Mouse (Mus musculus): ENCODE results near the gene Ccdc157. TPM values are rescaled to one million over a fixed set of nuclear protein-coding genes. Genes with fewer than 3 reads are reported as not detected.
A peak's percentile ranks its signal among the peaks of the same experiment; 100 is the strongest.

Gene Ccdc157
- 19.0 and 19.1 TPM in 2 replicates for polyA plus RNA-seq (2012; rRNA removed)

- TF ChIP-seq CTCF (IDR thresholded peaks at IDR 0.05; ENCODE audit: extremely low read depth, insufficient read depth, low read length) (no peak), POLR2A (IDR thresholded peaks at IDR 0.05; ENCODE audit: extremely low read depth, insufficient read depth, low read length) (peak; percentile 86)
- Histone ChIP-seq H3K4me3 (ENCODE audit: insufficient read depth, low read length) (peak within 1 kb of the TSS; percentile 71), H3K4me1 (ENCODE audit: control insufficient read depth, insufficient read depth, low read length) (peaks cover 15% of the 10 kb centered on the region)
Observed at GRCm38 (mm10) chr11:4159808-4160708, at the start of gene Ccdc157, which contains the start of gene Sf3a1. Gene Ccdc157, minus strand, starts transcription at chr11:4160293. Gene Sf3a1, plus strand, starts transcription at chr11:4160350.

DNA sequence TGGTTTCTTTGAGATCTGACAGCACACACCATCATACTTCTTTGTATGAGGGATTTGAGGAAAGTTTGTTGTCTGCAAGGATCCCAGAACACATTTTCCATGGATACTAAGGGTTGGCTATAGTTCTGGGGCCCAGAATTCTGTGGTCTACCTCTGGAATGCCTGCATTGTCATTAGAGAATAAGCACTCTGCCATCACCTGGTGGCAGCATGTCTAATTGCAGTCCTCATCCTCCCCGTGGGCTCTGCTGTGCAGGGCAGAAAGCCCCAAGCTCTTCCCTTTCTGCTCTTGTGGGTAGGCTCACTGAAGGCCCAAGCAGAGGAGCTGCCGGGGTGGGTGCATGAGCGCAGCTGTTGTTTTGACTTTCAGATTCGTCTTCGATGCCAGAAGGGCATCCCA, 49.5 kb upstream of the Ccdc157 start:
- Histone ChIP-seq H3K4me3 (ENCODE audit: insufficient read depth, low read length) (no peak overlapping the region), H3K4me1 (ENCODE audit: control insufficient read depth, insufficient read depth, low read length) (peaks cover 2% of the 10 kb centered on the region; the same call in 1 of the 2 replicates), H3K27ac (ENCODE audit: insufficient read depth, low read length) (no peak overlapping the region)
- TF ChIP-seq CTCF (IDR thresholded peaks at IDR 0.05; ENCODE audit: extremely low read depth, insufficient read depth, low read length), result no peak
- TF ChIP-seq POLR2A (IDR thresholded peaks at IDR 0.05; ENCODE audit: extremely low read depth, insufficient read depth, low read length), result no peak

More at GRCm38 (mm10) chr11:4159808-4160708, at the start of gene Ccdc157, which contains the start of gene Sf3a1:
- H3K27ac ChIP-seq (ENCODE audit: insufficient read depth, low read length), result peak within 1 kb of the TSS; percentile 93

DNA sequence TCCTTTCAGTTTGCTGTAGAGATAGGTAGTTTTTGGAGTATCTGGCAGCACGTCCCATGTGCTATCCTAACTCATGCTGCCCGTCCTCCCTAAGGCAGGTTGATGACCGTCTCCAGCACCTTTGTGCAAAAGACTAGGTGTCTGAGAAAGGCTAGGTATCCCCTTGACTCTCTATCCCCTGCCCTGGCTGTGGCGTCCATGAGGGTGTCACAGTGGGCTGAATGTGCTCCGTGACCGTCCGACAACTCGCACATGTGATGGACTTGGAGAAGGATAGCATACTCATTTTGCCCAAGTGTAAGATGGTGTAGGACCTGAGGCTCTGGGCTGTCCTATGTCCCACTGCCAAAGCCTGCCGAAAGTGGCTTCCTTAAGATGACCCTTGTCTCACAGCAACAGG, 47.6 kb upstream of the Ccdc157 start:
- TF ChIP-seq POLR2A (IDR thresholded peaks at IDR 0.05; ENCODE audit: extremely low read depth, insufficient read depth, low read length) (no peak), CTCF (IDR thresholded peaks at IDR 0.05; ENCODE audit: extremely low read depth, insufficient read depth, low read length) (no peak)
- no peak overlapping the region for H3K27ac ChIP-seq (ENCODE audit: insufficient read depth, low read length)
- H3K4me1 ChIP-seq (ENCODE audit: control insufficient read depth, insufficient read depth, low read length), result peaks cover 2% of the 10 kb centered on the region; the same call in 1 of the 2 replicates
- no peak overlapping the region for H3K4me3 ChIP-seq (ENCODE audit: insufficient read depth, low read length)

DNA sequence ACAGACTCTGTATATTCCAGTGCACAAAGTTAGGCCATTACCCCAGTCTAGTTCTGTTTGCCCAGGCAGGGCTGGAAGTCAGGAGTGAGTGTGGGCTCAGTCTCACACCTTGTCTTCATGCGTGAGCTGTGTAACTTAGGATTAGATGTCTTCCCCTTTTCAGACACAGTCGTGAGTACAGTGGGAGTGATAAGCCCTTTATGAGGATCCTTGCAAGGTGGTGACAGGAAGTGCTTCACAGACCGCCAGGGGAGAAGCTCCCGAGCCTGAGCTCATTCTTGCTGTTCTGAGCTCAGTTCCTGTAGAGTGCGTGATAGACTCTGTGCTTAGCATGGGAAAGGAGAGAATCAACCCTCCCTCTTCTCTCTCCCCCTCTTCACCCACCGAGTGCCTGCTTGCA, 46.5 kb upstream of the Ccdc157 start:
- no peak overlapping the region for H3K4me3 ChIP-seq (ENCODE audit: insufficient read depth, low read length)
- TF ChIP-seq CTCF (IDR thresholded peaks at IDR 0.05; ENCODE audit: extremely low read depth, insufficient read depth, low read length) (no peak), POLR2A (IDR thresholded peaks at IDR 0.05; ENCODE audit: extremely low read depth, insufficient read depth, low read length) (no peak)
- peaks cover 2% of the 10 kb centered on the region; the same call in 1 of the 2 replicates for H3K4me1 ChIP-seq (ENCODE audit: control insufficient read depth, insufficient read depth, low read length)
- H3K27ac ChIP-seq (ENCODE audit: insufficient read depth, low read length), result no peak overlapping the region

GRCm38 (mm10) chr11:4205951-4206350, 45.9 kb upstream of the Ccdc157 start:
- peaks cover 2% of the 10 kb centered on the region; the same call in 1 of the 2 replicates for H3K4me1 ChIP-seq (ENCODE audit: control insufficient read depth, insufficient read depth, low read length)
- no peak overlapping the region for H3K27ac ChIP-seq (ENCODE audit: insufficient read depth, low read length)
- no peak for TF ChIP-seq POLR2A (IDR thresholded peaks at IDR 0.05; ENCODE audit: extremely low read depth, insufficient read depth, low read length)
- TF ChIP-seq CTCF (IDR thresholded peaks at IDR 0.05; ENCODE audit: extremely low read depth, insufficient read depth, low read length), result no peak
- no peak overlapping the region for H3K4me3 ChIP-seq (ENCODE audit: insufficient read depth, low read length)

DNA sequence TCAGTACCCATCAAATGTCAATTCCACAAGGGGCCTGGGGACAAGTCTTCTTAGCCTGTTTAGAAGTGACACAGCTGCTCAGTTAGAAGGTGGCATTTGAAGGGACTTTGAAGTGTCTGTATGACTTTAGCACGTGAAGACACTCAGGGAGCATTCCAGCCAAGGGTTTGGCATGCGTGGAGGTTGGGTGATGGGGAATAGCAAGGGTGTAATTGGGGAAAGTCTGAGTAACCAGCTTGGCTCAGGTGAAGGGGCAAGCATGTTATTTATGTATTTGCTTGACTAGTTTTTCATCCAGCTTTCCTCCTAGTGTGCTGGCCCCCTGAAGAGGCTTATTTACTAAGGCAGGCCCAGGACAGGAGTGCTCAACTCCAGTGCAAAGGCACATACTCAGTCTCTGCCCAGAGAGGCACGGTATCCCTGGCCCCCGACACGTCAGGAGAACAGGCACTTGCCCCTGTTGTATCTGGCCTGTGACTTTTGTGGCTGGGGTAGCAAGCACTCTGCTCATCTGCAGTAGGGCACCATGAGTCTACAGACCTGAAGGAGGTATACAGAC, 45.1 kb upstream of the Ccdc157 start:
- Histone ChIP-seq H3K4me1 (ENCODE audit: control insufficient read depth, insufficient read depth, low read length) (peaks cover 2% of the 10 kb centered on the region; the same call in 1 of the 2 replicates), H3K27ac (ENCODE audit: insufficient read depth, low read length) (no peak overlapping the region), H3K4me3 (ENCODE audit: insufficient read depth, low read length) (no peak overlapping the region)
- TF ChIP-seq POLR2A (IDR thresholded peaks at IDR 0.05; ENCODE audit: extremely low read depth, insufficient read depth, low read length) (no peak), CTCF (IDR thresholded peaks at IDR 0.05; ENCODE audit: extremely low read depth, insufficient read depth, low read length) (no peak)

- no peak for TF ChIP-seq CTCF (IDR thresholded peaks at IDR 0.05; ENCODE audit: extremely low read depth, insufficient read depth, low read length)
- no peak for TF ChIP-seq POLR2A (IDR thresholded peaks at IDR 0.05; ENCODE audit: extremely low read depth, insufficient read depth, low read length)
- H3K27ac ChIP-seq (ENCODE audit: insufficient read depth, low read length), result peak overlapping the region; percentile 63
- H3K4me3 ChIP-seq (ENCODE audit: insufficient read depth, low read length), result no peak overlapping the region
- peaks cover 2% of the 10 kb centered on the region; the same call in 1 of the 2 replicates for H3K4me1 ChIP-seq (ENCODE audit: control insufficient read depth, insufficient read depth, low read length)
Observed at GRCm38 (mm10) chr11:4203705-4204074, 43.6 kb upstream of the Ccdc157 start.

DNA sequence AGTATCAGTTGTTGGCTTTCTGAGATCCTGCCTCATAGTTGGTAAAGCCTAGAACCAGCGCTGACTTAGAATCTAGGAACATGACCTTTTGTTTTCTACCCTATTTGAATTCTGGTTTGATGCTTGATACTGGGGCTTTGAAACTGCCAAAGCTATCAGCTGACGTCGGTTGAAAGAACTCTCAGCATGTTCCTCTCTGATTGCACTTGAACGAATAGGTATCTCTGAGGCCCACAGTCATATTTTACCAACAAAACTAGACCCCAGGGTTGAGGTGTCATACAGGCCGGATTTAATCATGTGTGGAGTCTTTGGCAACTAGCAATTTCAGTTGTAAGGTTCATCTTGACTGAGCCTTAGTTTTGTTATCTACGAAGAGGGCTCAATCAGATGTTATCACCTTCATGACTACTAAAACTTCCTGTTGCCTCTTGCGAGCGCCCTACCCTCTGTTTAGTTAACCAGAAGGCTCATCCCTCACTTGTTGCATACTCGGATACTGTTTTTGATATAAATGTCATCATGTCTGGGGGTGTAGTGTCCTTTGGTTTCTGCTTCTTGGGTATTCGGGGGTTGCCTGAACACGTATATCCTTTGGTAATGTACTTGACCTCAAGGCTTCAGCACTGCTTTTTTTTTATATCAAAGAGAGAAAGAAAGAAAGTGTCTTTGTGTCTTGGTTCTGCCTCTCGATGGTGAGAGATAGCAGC, 43.1 kb upstream of the Ccdc157 start:
- TF ChIP-seq CTCF (IDR thresholded peaks at IDR 0.05; ENCODE audit: extremely low read depth, insufficient read depth, low read length) (no peak), POLR2A (IDR thresholded peaks at IDR 0.05; ENCODE audit: extremely low read depth, insufficient read depth, low read length) (no peak)
- H3K27ac ChIP-seq (ENCODE audit: insufficient read depth, low read length), result peak overlapping the region; percentile 63

More for the DNA sequence above, 43.1 kb upstream of the Ccdc157 start:
- H3K4me1 ChIP-seq (ENCODE audit: control insufficient read depth, insufficient read depth, low read length), result peaks cover 2% of the 10 kb centered on the region; the same call in 1 of the 2 replicates
- H3K4me3 ChIP-seq (ENCODE audit: insufficient read depth, low read length), result no peak overlapping the region

All from cortical plate, adult 2 months (tissue).